Mouse (Mus musculus) midbrain, postnatal 0 days (tissue): ENCODE results near the gene Mei1. TPM values are rescaled to one million over a fixed set of nuclear protein-coding genes. Genes with fewer than 3 reads are reported as not detected.

ENCODE experiments used
- ATAC-seq: fragments of 200-750 bp; cut with Nextera tagmentation; 2 replicates; pipeline ENCODE4 v1.8.0; 2017; ENCODE audit warnings: moderate number of reproducible peaks, mild to moderate bottlenecking, moderate TSS enrichment, moderate library complexity; ENCODE audit not compliant: low FRiP score
- DNase-seq: peaks from one replicate; pipeline ENCODE4 v3.0.0-alpha.2; 2015; ENCODE audit warnings: low spot score
- H3K27ac ChIP-seq: fragments of 300-500 bp; sonication (generic); 2 replicates; pipeline ENCODE4 v1.5.1; 2014; ENCODE audit warnings: low read depth, mild to moderate bottlenecking, low read length, mixed read lengths
- H3K27me3 ChIP-seq: fragments of 300-500 bp; sonication (generic); 2 replicates; pipeline ENCODE4 v1.6.1; 2014; ENCODE audit warnings: low read length, control low read depth, mixed read lengths; ENCODE audit not compliant: insufficient read depth
- H3K36me3 ChIP-seq: fragments of 300-500 bp; sonication (generic); 2 replicates; pipeline ENCODE4 v1.6.1; 2014; ENCODE audit warnings: low read length, control low read depth, mixed read lengths; ENCODE audit not compliant: insufficient read depth
- H3K4me1 ChIP-seq: fragments of 300-500 bp; sonication (generic); 2 replicates; pipeline ENCODE4 v1.6.1; 2014; ENCODE audit warnings: mild to moderate bottlenecking, control low read depth, antibody characterized with exemption, low read length, mixed read lengths; ENCODE audit not compliant: insufficient read depth
- H3K4me2 ChIP-seq: fragments of 300-500 bp; sonication (generic); 2 replicates; pipeline ENCODE4 v1.6.1; 2014; ENCODE audit warnings: low read depth, mild to moderate bottlenecking, low read length, mixed read lengths; ENCODE audit not compliant: poor library complexity, severe bottlenecking
- H3K4me3 ChIP-seq: fragments of 300-500 bp; sonication (generic); 2 replicates; pipeline ENCODE4 v1.5.1; 2014; ENCODE audit warnings: low read depth, mild to moderate bottlenecking, low read length, moderate library complexity
- H3K9ac ChIP-seq: fragments of 300-500 bp; sonication (generic); replicated peaks from 2 replicates; pipeline ENCODE4 v1.6.1; 2014; ENCODE audit warnings: mild to moderate bottlenecking, low read length, moderate library complexity, mixed read lengths; ENCODE audit not compliant: poor library complexity, severe bottlenecking
- H3K9me3 ChIP-seq: fragments of 300-500 bp; sonication (generic); 2 replicates; pipeline ENCODE4 v1.6.1; 2016; ENCODE audit warnings: low read length, control low read depth
- CTCF ChIP-seq: IDR thresholded peaks from 2 replicates; pipeline ENCODE4 v1.5.1; 2016; ENCODE audit warnings: antibody characterized with exemption, mild to moderate bottlenecking
- WGBS: fragments of 180-500 bp; shearing (Covaris S2); extraction: QIAGEN DNeasy Blood & Tissue Kit; methylation state at CpG from one replicate; pipeline ENCODE4 v1.1.7; 2014; 5-methylcytosine and 5-hydroxymethylcytosine counted together
- polyA plus RNA-seq: library from polyadenylated mRNA; unstranded; fragments of >200 nt; fragmentation: Nextera tagmentation; extraction: Ambion mirVana; gene quantifications from 2 replicates; pipeline ENCODE4 v1.2.1, GENCODE M21; 2015
- total RNA-seq: library from RNA; depleted of rRNA; stranded (reverse); fragments of >200 nt; gene quantifications from 2 replicates; pipeline ENCODE4 v1.2.3, GENCODE M21; 2014

Gene Mei1
- total and polyA plus RNA-seq, 2 experiments from 2014 or later = 0.16 TPM; not detected in 1

DNA sequence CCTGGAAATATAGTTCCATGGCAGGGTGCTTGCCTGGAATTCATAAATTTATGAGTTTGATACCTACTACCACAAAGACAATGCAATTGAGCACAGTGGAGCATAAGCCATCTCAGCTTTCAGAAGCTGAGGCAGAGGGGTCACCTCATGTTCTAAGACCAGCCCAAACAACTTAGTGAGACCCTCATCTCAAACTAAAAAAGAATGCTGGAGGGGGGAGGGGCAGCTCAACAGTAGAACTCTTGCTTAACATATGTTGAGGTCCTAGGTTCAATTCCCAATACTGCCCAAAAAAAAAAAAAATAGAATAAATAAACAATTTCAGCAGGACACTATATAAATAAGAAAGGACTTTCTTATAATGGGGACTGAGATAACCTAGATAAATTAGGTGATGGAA is 80.2 kb downstream of the Mei1 start:
- no peak for DNase-seq
- Histone ChIP-seq H3K36me3 (no peaks in the 10 kb centered on the region), H3K4me2 (no peak overlapping the region), H3K27me3 (no peaks in the 10 kb centered on the region), H3K4me1 (peaks cover 12% of the 10 kb centered on the region; the same call in 1 of the 2 replicates), H3K4me3 (no peak overlapping the region), H3K27ac (no peak overlapping the region), H3K9ac (no peak overlapping the region), H3K9me3 (no peaks in the 10 kb centered on the region)
- TF ChIP-seq CTCF = no peak
- no peak for ATAC-seq

DNA sequence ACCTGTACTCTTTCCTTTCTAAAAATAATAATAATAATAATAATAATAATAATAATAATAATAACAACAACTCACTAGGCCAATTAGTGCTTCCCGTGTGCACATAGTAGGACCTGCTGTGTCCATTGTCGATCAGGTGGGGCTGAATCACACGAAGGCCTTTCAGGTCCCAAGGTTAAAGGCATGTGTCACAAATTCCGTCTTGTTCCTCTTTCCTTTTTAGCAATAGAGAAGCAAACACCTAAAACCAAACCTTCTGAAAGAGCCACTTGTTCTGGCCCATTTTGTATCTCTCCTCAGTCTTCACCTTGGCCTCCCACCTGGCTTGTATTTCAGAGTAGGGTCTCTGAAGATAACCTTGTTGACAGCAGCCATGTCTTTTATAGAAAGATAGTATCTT is 81.4 kb downstream of the Mei1 start:
- Histone ChIP-seq H3K4me3 (no peak overlapping the region), H3K9me3 (no peaks in the 10 kb centered on the region), H3K36me3 (no peaks in the 10 kb centered on the region), H3K4me1 (peaks cover 8% of the 10 kb centered on the region; the same call in 1 of the 2 replicates), H3K4me2 (no peak overlapping the region), H3K27me3 (no peaks in the 10 kb centered on the region), H3K27ac (no peak overlapping the region), H3K9ac (no peak overlapping the region)
- DNase-seq = no peak
- 95% methylated on average over 4 of the region's 4 CpGs for WGBS
- no peak for TF ChIP-seq CTCF
- no peak for ATAC-seq

DNA sequence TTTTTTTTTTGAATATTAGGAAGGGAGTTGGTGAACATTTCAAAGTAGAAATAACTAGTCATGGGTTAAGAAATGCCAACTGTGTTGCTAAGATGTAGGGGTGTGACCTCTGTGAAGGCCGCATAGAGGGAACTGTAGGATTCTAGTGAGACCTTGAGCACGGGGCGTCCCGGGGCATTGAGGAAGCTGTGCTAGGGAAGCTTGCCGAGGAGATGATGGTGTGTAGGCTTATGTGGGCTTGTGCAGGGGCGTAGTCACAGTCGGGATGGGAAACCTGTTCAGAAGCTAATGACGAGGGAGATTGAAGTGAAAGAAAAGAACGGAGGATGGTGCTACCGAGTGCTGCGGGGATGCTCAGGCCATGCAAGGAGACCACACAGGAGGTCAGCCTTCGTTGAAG is 82.2 kb downstream of the Mei1 start:
- no peak overlapping the region for H3K4me3 ChIP-seq
- ATAC-seq (no peak), DNase-seq (no peak)
- H3K9ac ChIP-seq = no peak overlapping the region
- peaks cover 7% of the 10 kb centered on the region; the same call in 1 of the 2 replicates for H3K4me1 ChIP-seq
- H3K4me2 ChIP-seq = no peak overlapping the region
- WGBS = 80% methylated on average over 12 of the region's 12 CpGs
- H3K27ac ChIP-seq = no peak overlapping the region
- H3K36me3 ChIP-seq = no peaks in the 10 kb centered on the region
- H3K9me3 ChIP-seq = no peaks in the 10 kb centered on the region
- H3K27me3 ChIP-seq = no peaks in the 10 kb centered on the region
- TF ChIP-seq CTCF = no peak

DNA sequence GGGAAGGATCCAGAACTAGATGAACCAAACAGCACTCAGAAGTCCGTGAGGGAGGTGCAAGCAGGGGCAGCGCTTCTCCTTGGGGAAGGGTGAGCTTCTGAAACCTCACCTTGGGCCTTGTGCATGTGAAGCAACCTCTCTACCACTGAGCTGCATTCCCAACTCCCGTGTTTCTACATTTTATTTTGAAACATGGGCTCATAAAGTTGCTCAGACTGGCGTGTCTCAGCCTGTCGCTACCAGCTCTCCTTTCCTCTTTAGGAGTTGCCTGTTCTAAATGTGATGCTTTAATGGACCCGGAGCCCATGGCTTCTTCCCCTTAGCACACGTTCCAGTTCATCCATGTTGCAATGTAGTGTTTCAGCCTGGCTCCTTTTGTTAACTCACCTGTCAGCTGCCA is 82.6 kb downstream of the Mei1 start:
- ATAC-seq (no peak), DNase-seq (no peak)
- Histone ChIP-seq H3K4me2 (no peak overlapping the region), H3K27me3 (no peaks in the 10 kb centered on the region), H3K9ac (no peak overlapping the region), H3K27ac (no peak overlapping the region), H3K9me3 (no peaks in the 10 kb centered on the region), H3K4me1 (peaks cover 7% of the 10 kb centered on the region; the same call in 1 of the 2 replicates), H3K4me3 (no peak overlapping the region), H3K36me3 (no peaks in the 10 kb centered on the region)
- no peak for TF ChIP-seq CTCF
- WGBS = 85% methylated on average over 7 of the region's 7 CpGs

DNA sequence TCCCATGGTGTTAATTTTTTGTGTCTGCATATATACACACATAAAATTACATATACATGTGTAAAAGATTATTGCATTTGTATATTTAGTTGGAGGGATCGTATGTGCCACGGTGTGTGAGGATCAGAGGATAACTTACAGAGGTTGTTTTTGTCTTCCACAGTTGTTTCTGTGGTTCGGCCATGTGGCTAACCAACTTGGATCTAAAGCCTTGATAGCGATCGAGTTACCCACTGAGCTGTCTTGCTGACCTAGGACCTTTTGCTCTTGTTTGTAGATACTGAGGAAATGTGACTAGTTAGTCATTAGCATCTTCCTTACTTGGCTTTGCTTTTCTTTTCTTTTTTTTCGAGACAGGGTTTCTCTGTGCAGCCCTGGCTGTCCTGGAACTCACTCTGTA is 86.5 kb downstream of the Mei1 start:
- 95% methylated on average over 6 of the region's 6 CpGs for WGBS
- no peak for TF ChIP-seq CTCF
- no peaks in the 10 kb centered on the region for H3K9me3 ChIP-seq
- ATAC-seq (no peak), DNase-seq (no peak)
- H3K4me1 ChIP-seq = 0 out of 2 replicates have a peak, but pooled peaks cover 2% of the 10 kb centered on the region
- H3K9ac ChIP-seq = no peak overlapping the region
- H3K36me3 ChIP-seq = no peaks in the 10 kb centered on the region
- no peaks in the 10 kb centered on the region for H3K27me3 ChIP-seq
- no peak overlapping the region for H3K4me3 ChIP-seq
- no peak overlapping the region for H3K27ac ChIP-seq
- H3K4me2 ChIP-seq = no peak overlapping the region

DNA sequence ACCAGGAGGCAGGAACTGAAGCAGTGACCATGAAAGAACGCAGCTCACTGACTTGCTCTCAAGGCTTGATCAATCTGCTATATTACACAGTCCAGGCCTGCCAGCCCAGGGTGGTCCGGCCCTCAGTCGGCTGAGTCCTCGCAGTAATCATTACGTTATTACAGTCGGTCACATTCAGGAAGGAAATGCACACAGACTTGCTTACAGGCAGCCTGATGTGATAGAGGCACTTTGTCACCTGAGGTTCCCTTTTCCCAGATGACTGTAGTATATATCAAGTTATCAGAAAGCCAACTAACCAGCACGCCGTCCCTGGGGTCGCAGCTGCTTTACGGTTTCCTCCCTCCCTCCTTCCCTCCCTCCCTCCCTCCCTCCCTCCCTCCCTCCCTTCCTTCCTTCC is 87.1 kb downstream of the Mei1 start:
- DNase-seq (no peak), ATAC-seq (no peak)
- no peak overlapping the region for H3K27ac ChIP-seq
- no peak overlapping the region for H3K9ac ChIP-seq
- no peak overlapping the region for H3K4me3 ChIP-seq
- no peaks in the 10 kb centered on the region for H3K27me3 ChIP-seq
- no peak for TF ChIP-seq CTCF
- no peaks in the 10 kb centered on the region for H3K36me3 ChIP-seq
- H3K4me1 ChIP-seq = 0 out of 2 replicates have a peak, but pooled peaks cover 3% of the 10 kb centered on the region
- WGBS = 84% methylated on average over 10 of the region's 10 CpGs
- no peaks in the 10 kb centered on the region for H3K9me3 ChIP-seq
- H3K4me2 ChIP-seq = no peak overlapping the region
